Mouse (Mus musculus): ENCODE measurements around the gene Urah.

DNA sequence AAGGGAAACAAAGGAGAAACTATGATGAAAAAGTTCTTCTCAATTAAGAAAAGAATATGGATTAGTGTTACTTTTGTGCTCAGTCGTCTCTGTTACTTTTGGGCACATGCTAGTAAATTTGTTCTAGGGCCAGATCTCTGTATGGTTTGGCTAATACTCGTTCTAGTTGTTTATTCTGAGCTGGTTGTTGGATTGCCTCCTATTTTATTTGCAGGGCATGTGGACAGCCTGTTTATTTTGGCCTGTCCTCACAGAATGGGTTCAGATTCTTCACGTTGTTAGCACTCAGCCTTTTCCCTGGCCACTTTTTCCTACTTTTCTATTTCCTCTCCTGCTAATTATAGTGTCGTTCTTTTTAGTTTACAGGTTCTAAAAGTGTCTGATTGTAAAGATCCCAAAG lies 41.3 kb upstream of the Urah start:
- TF ChIP-seq POLR2A (IDR thresholded peaks at IDR 0.05; ENCODE audit: insufficient read depth, low read depth, low read length) = no peak
- no peak for TF ChIP-seq CTCF (IDR thresholded peaks at IDR 0.05)
